Mouse (Mus musculus) adrenal gland, postnatal 4 days (tissue): ENCODE results near the gene BC030499. TPM values are rescaled to one million over a fixed set of nuclear protein-coding genes. Genes with fewer than 3 reads are reported as not detected.
"Not testable (repeated sequence)": the region's sequence is repeated elsewhere in the genome, so short reads cannot be mapped to it uniquely, and the experiment has no call there.

ENCODE experiments used
- DNase-seq, 2 experiments: peaks; one replicate each; pipeline ENCODE4 v3.0.0; 2021 to 2022; ENCODE audit warnings: low spot score in 2 of 2, mixed read lengths in 2 of 2
- long read RNA-seq, 2 experiments: library from polyadenylated mRNA; stranded (forward); transcript quantifications; one replicate each; pipeline ENCODE4 v2.0.0; 2021
- total RNA-seq, 2 experiments: library from RNA; stranded (reverse); gene quantifications; 2 replicates each; pipeline ENCODE4 v1.2.3; 2021

BC030499 gene
- total RNA-seq: 1 to 10 TPM in 1 of 2 experiments, under 1 TPM in 1; 0.73 to 1.5 TPM
- long read RNA-seq, experiment 1: 0 reads
- long read RNA-seq, experiment 2: 0 reads

DNA sequence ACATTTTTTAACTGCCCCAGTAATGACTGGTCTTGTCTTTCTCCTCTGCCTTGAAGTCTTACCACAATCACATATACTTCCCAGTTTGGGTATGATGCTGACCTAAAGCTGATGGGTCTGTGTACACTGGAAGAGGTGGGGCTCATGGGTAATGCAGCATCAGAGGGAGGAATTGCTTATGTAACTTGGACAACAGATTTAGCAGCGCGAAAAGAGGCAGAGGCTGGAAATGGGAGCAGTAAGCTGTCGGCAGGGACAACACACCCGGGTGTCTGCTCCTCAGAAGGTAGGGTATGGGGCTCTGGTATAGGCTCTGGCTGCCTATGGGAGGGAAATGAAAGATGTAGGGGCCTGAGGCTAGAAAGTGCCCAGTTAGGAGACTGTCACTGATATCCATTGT is at the start of gene BC030499:
BC030499 (plus strand) TSS at position 188 of the 400 bp plus-strand sequence.
- DNase-seq: no peak

- DNase-seq: no peak
Measured at GRCm38 (mm10) chr11:78245261-78245626, 45.4 kb upstream of the BC030499 start.

DNA sequence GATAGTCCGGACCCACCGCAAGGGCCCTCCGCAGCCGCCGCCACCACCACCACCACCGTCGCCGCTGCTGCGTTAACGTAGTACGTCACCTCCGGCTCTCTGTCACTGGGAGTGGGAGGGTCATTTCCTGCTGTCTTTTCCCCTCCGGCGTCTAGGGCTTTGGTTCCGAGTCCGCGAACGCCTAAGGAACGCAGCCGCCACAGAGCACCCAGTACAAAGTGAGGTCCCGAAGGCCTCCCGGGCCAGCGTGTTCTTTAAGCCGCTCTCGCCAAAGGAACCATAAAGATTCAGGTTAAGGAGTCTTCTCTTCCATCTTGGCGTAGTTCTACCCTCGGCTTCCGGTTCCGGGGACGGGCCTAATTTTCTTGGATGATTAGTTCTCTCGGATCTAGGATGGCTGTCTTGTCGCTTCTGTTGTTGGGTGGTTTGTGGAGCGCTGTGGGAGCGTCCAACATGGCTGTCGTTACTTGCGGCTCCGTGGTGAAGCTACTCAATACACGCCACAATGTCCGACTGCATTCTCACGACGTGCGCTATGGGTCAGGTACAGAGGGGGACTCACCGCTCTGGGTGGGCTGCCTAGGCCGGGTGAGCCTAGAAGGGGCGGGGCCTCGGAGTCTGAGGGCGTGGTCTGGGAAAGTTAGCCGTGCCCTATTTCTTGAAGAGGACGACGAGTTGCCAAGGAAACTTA is 44.9 kb upstream of the BC030499 start, which contains the start of the genes Sdf2 and Supt6:
Sdf2 (plus strand) TSS at position 120 of the 691 bp plus-strand sequence.
Supt6 (minus strand) TSS at position 361 of the 691 bp plus-strand sequence.
- peak; percentile 56 to 81 for DNase-seq

GRCm38 (mm10) chr11:78246318-78247011 is 44.2 kb upstream of the BC030499 start:
- no peak for DNase-seq

GRCm38 (mm10) chr11:78247012-78247348 is 43.7 kb upstream of the BC030499 start:
- no peak for DNase-seq

DNA sequence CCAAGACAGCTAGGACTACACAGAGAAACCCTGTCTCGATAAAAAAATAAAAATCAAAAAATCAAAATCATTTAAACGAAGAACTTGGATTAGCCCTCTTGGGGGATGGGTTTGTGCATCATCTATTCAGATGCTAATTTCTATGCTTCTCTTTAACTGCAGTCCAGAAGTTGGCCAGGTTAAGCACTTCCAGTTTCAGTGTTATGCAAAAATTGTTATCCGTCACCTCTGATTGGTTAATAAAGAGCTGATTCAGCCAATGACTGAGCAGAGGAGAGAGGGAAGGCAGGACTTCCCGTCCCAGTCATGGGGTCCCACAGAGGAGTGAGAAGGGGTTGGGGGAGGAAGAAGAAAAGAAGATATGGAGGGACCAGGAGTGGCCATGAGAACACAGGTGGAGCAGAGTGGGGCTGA is 42.9 kb upstream of the BC030499 start:
- DNase-seq: no peak

DNA sequence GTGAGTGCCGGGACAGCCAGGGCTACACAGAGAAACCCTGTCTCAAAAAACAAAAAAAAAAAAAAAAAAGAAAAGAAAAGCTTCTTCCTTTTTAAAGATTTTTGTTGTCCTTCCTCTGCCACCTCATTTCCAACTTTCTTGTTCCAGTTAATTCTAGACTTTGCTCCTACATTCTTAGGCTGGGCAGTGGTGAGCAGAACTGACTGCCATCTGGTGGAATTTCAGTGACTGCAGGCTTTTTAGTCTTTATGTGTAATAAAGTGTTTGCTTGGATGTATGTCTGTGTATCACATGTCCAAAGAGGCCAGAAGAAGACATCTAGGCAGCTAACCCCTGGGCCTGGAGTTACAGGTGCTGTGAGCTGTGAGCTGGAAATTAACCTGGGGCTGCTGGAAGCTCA is 34.0 kb upstream of the BC030499 start:
- DNase-seq: no peak

- DNase-seq: no peak
Measured at GRCm38 (mm10) chr11:78260489-78261258, 30.0 kb upstream of the BC030499 start.

DNA sequence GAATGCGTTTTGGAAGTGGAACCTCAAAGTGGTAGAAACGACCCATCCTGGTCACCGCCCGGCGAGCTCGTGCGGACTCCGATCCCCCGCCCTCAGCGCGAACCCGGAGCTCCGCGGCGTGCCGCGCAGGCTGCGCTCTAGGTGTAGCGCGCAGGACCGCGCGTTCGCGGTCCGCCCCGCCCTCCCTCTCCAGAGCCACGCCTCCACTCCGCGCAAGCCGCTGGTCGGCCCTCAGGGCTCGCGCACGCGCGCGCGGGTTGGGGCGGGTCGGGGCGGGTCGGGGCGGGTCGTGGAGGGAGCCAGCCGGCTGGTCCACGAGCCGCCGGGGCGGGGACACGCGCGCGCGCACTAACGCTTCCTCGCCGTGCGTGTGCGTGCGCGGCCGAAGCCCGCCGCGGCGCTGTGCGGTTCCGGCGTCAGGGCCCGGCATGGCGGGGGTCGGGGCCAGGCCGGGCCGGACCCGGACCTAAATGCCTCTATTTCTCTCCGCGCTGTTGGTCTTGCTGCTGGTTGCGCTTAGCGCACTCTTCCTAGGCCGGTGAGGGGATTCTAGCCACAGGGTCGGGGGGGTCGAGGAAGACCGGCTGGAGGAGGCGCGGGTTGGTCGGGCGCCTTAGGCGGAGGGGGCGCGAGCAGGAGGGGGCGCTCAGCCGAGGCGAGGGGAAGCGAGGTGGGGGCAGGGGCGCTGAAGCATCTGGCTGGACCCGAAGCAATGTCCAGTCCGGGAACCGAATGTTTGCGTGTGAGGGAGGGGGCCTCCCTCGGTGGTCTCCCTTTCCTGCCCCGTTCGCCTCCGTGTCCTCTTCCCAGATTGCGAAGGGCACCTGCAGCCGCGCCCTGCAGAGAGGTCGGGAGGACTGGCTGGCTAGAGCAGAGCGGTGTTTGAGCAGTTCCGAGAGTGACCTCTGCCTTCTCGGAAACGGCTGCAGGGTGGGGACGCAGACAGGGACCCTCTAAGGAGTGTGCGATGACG is 29.0 kb upstream of the BC030499 start, which contains the start of gene 2610507B11Rik:
2610507B11Rik (plus strand) TSS at position 373 of the 973 bp plus-strand sequence.
- DNase-seq: peak; percentile 82 to 89

- DNase-seq: peak in 1 of 2 experiments; percentile 20
Measured at GRCm38 (mm10) chr11:78262550-78262949, 28.1 kb upstream of the BC030499 start.

DNA sequence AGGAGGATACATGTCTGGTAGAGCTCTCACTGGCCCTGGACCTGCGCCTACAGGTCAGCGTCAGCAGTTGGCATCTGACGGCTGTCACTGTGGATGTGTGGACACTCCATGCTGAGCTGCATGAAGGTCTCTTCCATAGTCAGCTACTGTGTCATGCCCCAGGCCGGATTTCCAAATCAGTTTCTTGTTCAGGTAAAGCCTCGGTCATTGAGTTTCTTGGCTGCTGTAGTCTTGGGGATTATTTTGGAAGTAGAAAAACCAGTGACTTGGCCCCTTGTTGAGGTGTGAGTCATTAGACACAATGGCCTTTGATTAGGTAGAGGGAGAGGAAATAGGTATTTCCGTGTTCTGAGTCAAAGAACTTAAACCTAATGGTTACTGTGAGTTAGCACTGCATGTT is 25.1 kb upstream of the BC030499 start:
- DNase-seq: no peak

- DNase-seq: no peak
Measured at GRCm38 (mm10) chr11:78271986-78272385, 18.7 kb upstream of the BC030499 start.

DNA sequence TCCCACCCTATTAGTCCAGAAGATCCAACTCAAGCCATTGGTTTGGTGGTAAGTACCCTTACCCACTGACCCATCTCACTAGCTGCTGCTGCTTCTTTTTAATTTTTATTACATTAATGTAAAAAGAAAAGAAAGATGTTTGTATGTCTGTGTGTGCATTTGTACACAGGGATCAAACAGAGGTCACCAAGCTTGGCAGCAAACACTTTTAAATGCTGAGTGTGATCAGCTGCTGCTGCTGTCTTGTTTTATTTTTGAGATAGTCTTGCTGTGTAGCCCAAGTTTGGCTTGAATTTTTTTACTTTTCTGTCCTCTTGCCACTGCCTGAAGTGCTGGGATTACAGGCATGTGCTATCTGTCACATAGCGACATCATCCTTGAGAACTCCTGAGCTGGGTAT is 15.0 kb upstream of the BC030499 start:
- DNase-seq: no peak

DNA sequence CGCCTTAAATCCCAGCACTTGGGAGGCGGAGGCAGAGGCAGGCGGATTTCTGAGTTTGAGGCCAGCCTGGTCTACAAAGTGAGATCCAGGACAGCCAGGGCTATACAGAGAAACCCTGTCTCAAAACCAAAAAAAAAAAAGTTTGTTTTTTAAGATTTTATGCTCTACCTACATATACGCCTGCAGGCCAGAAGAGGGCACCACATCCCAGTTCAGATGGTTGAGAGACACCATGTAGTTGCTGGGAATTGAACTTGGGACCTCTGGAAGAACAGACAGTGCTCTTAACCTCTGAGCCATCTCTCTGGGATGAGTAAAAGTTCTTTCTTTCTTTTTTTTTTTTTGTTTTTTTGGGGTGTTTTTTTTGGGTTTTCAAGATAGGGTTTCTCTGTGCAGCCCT is 14.5 kb upstream of the BC030499 start:
- DNase-seq: not testable (repeated sequence)

- DNase-seq: no peak
Measured at GRCm38 (mm10) chr11:78278853-78279252, 11.8 kb upstream of the BC030499 start.

DNA sequence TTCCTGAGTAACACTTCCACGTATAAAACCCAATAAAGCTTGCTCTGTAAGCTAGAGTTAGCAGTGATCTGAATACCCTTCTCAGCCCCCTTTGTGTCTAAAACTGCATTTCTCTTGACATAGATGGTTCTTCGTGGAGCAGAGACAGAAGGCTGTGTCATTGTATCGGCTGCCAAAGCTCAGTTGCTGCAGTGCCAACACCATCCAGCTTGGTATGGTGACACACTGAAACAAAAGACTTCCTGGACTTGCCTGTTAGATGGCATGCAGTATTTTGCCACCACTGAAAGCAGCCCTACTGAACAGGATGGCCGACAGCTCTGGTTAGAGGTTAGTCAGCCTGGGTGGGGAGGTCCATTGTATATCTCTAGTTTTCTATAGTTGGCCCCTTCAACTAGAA is 11.1 kb upstream of the BC030499 start:
- DNase-seq: no peak

DNA sequence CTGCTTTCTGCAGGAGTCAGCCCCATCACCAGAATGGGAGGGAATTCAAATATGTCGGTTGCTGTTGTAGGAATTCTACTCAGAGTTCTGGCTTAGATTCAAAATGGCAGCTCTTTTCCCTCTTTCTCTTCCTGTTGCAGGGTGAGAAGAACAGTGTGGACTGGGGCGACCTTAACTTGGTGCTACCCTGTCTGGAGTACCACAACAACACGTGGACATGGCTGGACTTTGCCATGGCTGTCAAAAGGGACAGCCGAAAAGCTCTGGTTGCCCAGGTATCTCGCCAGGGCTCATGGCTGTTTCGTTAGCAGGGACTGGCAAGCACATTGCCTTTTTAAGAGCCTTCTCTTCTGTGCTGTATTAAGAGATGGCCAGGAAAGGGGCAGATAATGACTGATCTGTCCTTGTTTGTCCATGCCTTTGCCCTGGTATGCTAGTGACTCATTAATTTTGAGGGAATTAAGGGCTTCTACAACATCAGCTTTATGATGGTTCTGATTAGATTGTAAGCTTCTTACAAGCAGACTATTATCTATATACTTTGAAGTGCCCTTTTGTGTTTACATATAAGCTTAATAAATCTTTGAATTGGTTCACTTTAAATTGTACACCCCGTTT is 1.4 kb upstream of the BC030499 start:
- no peak for DNase-seq

GRCm38 (mm10) chr11:78294585-78294984 is 3.9 kb downstream of the BC030499 start:
- no peak for DNase-seq

DNA sequence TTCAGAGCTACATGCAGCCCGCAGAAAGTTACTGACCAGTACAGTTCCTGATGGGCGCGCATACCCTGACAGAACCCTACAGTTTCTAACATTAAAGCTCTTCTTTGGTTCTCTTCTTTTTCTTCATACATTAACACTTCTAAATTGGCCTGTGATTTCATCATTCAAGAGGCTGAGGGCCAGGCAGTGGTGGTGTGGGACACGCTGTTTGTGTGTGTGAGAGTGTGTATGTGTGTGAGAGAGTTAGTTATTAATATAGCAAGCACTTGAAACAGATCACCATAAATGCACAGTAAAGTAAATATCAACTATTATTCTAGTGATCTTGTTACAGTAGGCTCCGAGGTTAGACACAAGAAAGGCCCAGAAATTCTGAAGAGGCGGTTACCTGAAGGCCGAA is 10.3 kb downstream of the BC030499 start:
- DNase-seq: no peak
